Mouse (Mus musculus) MEL (cell line): Measurements from ENCODE around the gene Parm1. TPM values are rescaled to one million over a fixed set of nuclear protein-coding genes. Genes with fewer than 3 reads are reported as not detected.

ENCODE experiments used
- DNase-seq: peaks from one replicate; pipeline ENCODE4 v3.0.0; 2011; ENCODE audit warnings: low read depth, low spot score
- H3K27ac ChIP-seq: 2 replicates; pipeline ENCODE4 v1.5.1; 2012; ENCODE audit warnings: low read depth, mild to moderate bottlenecking, control low read depth, low read length, moderate library complexity; ENCODE audit not compliant: control insufficient read depth
- H3K27me3 ChIP-seq, 2 experiments: fragments of 150-350 bp in 1 of 2; sonication (generic) in 1 of 2; 2 replicates each; pipeline ENCODE4 v1.6.1; 2012; ENCODE audit warnings: low read length in 2 of 2, mild to moderate bottlenecking in 2 of 2, improper control_type of control experiment in 1 of 2, moderate library complexity in 1 of 2; ENCODE audit not compliant: insufficient read depth in 2 of 2, control insufficient read depth in 1 of 2
- H3K36me3 ChIP-seq, 2 experiments: 2 replicates each; pipeline ENCODE4 v1.6.1; 2012 to 2014; ENCODE audit warnings: low read length in 2 of 2, improper control_type of control experiment in 1 of 2, inconsistent platforms in 1 of 2, mild to moderate bottlenecking in 1 of 2; ENCODE audit not compliant: insufficient read depth in 2 of 2, control insufficient read depth in 1 of 2
- H3K4me1 ChIP-seq, 2 experiments: fragments of 150-350 bp in 1 of 2; sonication (generic) in 1 of 2; 2 replicates each; pipeline ENCODE4 v1.6.1; 2012; ENCODE audit warnings: low read length in 2 of 2, improper control_type of control experiment in 1 of 2, mild to moderate bottlenecking in 1 of 2; ENCODE audit not compliant: insufficient read depth in 2 of 2, control insufficient read depth in 1 of 2
- H3K4me3 ChIP-seq, 2 experiments: fragments of 150-350 bp in 1 of 2; sonication (generic) in 1 of 2; 2 replicates each; pipeline ENCODE4 v1.5.1; 2012; ENCODE audit warnings: low read depth in 2 of 2, low read length in 2 of 2, mild to moderate bottlenecking in 2 of 2, moderate library complexity in 2 of 2, control low read depth in 1 of 2, improper control_type of control experiment in 1 of 2; ENCODE audit not compliant: control insufficient read depth in 1 of 2, insufficient read depth in 1 of 2
- H3K79me2 ChIP-seq: 2 replicates; pipeline ENCODE4 v1.6.1; 2012; ENCODE audit warnings: mild to moderate bottlenecking, low read length, moderate library complexity; ENCODE audit not compliant: control insufficient read depth, poor library complexity, insufficient read depth
- H3K9ac ChIP-seq: 2 replicates; pipeline ENCODE4 v1.6.1; 2012; ENCODE audit warnings: low read depth, mild to moderate bottlenecking, control low read depth, low read length, moderate library complexity; ENCODE audit not compliant: control insufficient read depth, poor library complexity, severe bottlenecking
- H3K9me3 ChIP-seq: fragments of 150-350 bp; sonication (generic); replicated peaks from 2 replicates; pipeline ENCODE4 v1.6.1; 2012; ENCODE audit warnings: mild to moderate bottlenecking, low read length, improper control_type of control experiment, moderate library complexity; ENCODE audit not compliant: insufficient read depth
- BHLHE40 ChIP-seq: IDR thresholded peaks from 2 replicates; pipeline ENCODE4 v1.6.1; 2012; ENCODE audit warnings: low read depth, mild to moderate bottlenecking, inconsistent platforms, low read length, improper control_type of control experiment, borderline replicate concordance
- CHD1 ChIP-seq: IDR thresholded peaks from 2 replicates; pipeline ENCODE4 v1.6.1; 2012; ENCODE audit warnings: low read depth, mild to moderate bottlenecking, inconsistent platforms, low read length, improper control_type of control experiment
- CHD2 ChIP-seq: IDR thresholded peaks from 2 replicates; pipeline ENCODE4 v1.6.1; 2011; ENCODE audit warnings: low read length, improper control_type of control experiment
- CTCF ChIP-seq, 3 experiments: IDR thresholded peaks in 2 of 3; conservative IDR thresholded peaks in 1 of 3; 2 replicates each; pipeline ENCODE4 v1.5.1; 2011 to 2012; ENCODE audit warnings: low read length in 3 of 3, low read depth in 2 of 3, mild to moderate bottlenecking in 2 of 3, improper control_type of control experiment in 1 of 3, inconsistent platforms in 1 of 3, mixed read lengths in 1 of 3, moderate library complexity in 1 of 3; ENCODE audit not compliant: control insufficient read depth in 1 of 3, insufficient read depth in 1 of 3, poor library complexity in 1 of 3, severe bottlenecking in 1 of 3
- E2F4 ChIP-seq: IDR thresholded peaks from 2 replicates; pipeline ENCODE4 v1.6.1; 2011; ENCODE audit warnings: low read depth, low read length, improper control_type of control experiment, borderline replicate concordance
- ELF1 ChIP-seq: IDR thresholded peaks from 2 replicates; pipeline ENCODE4 v1.6.1; 2014; ENCODE audit warnings: low read depth, mild to moderate bottlenecking, inconsistent platforms, low read length, improper control_type of control experiment, moderate library complexity
- EP300 ChIP-seq, 2 experiments: IDR thresholded peaks; 2 replicates each; pipeline ENCODE4 v1.6.1; 2011; ENCODE audit warnings: improper control_type of control experiment in 2 of 2, low read length in 2 of 2, low read depth in 1 of 2, mild to moderate bottlenecking in 1 of 2
- ETS1 ChIP-seq: IDR thresholded peaks from 2 replicates; pipeline ENCODE4 v1.6.1; 2012; ENCODE audit warnings: low read depth, mild to moderate bottlenecking, inconsistent platforms, low read length, improper control_type of control experiment, moderate library complexity
- GABPA ChIP-seq: IDR thresholded peaks from 2 replicates; pipeline ENCODE4 v1.6.1; 2012; ENCODE audit warnings: low read depth, mild to moderate bottlenecking, inconsistent platforms, low read length, improper control_type of control experiment, moderate library complexity
- HCFC1 ChIP-seq: IDR thresholded peaks from 2 replicates; pipeline ENCODE4 v1.6.1; 2012; ENCODE audit warnings: low read depth, mild to moderate bottlenecking, inconsistent platforms, low read length, improper control_type of control experiment, moderate library complexity
- JUND ChIP-seq: IDR thresholded peaks from 2 replicates; pipeline ENCODE4 v1.6.1; 2011; ENCODE audit warnings: low read depth, mild to moderate bottlenecking, improper control_type of control experiment, low read length
- MAZ ChIP-seq: IDR thresholded peaks from 2 replicates; pipeline ENCODE4 v1.6.1; 2012; ENCODE audit warnings: low read depth, mild to moderate bottlenecking, inconsistent platforms, low read length, improper control_type of control experiment
- MEF2A ChIP-seq: IDR thresholded peaks from 2 replicates; pipeline ENCODE4 v1.6.1; 2014; ENCODE audit warnings: low read depth, mild to moderate bottlenecking, inconsistent platforms, low read length, improper control_type of control experiment; ENCODE audit not compliant: poor library complexity, insufficient replicate concordance, severe bottlenecking; ENCODE audit errors: extremely low read depth
- MYB ChIP-seq: IDR thresholded peaks from 2 replicates; pipeline ENCODE4 v1.6.1; 2011; ENCODE audit warnings: mild to moderate bottlenecking, low read depth, low read length, improper control_type of control experiment
- MYC ChIP-seq: IDR thresholded peaks from 2 replicates; pipeline ENCODE4 v1.6.1; 2011; ENCODE audit warnings: low read depth, mild to moderate bottlenecking, low read length, improper control_type of control experiment, moderate library complexity
- NELFE ChIP-seq: IDR thresholded peaks from 2 replicates; pipeline ENCODE4 v1.6.1; 2011; ENCODE audit warnings: low read depth, low read length, improper control_type of control experiment
- NRF1 ChIP-seq: IDR thresholded peaks from 2 replicates; pipeline ENCODE4 v1.6.1; 2014; ENCODE audit warnings: low read depth, mild to moderate bottlenecking, inconsistent platforms, low read length, improper control_type of control experiment, moderate library complexity; ENCODE audit not compliant: poor library complexity, insufficient read depth, severe bottlenecking
- POLR2A ChIP-seq, 2 experiments: IDR thresholded peaks; 2 replicates each; pipeline ENCODE4 v1.6.1; 2011 to 2012; ENCODE audit warnings: low read length in 2 of 2, mild to moderate bottlenecking in 2 of 2, control low read depth in 1 of 2, improper control_type of control experiment in 1 of 2, low read depth in 1 of 2, moderate library complexity in 1 of 2; ENCODE audit not compliant: control insufficient read depth in 1 of 2, insufficient read depth in 1 of 2, poor library complexity in 1 of 2
- POLR2AphosphoS2 ChIP-seq: IDR thresholded peaks from 2 replicates; pipeline ENCODE4 v1.6.1; 2011; ENCODE audit warnings: low read length, improper control_type of control experiment
- POLR2AphosphoS5 ChIP-seq: IDR thresholded peaks from 2 replicates; pipeline ENCODE4 v1.6.1; 2012; ENCODE audit warnings: low read depth, borderline replicate concordance, mild to moderate bottlenecking, inconsistent platforms, low read length, moderate library complexity, mixed read lengths
- RAD21 ChIP-seq: IDR thresholded peaks from 2 replicates; pipeline ENCODE4 v1.6.1; 2011; ENCODE audit warnings: mild to moderate bottlenecking, low read depth, low read length, improper control_type of control experiment
- RCOR1 ChIP-seq: IDR thresholded peaks from 2 replicates; pipeline ENCODE4 v1.6.1; 2012; ENCODE audit warnings: low read depth, mild to moderate bottlenecking, inconsistent platforms, low read length, improper control_type of control experiment
- SIN3A ChIP-seq: IDR thresholded peaks from 2 replicates; pipeline ENCODE4 v1.6.1; 2012; ENCODE audit warnings: low read length, improper control_type of control experiment, inconsistent platforms
- SMC3 ChIP-seq: IDR thresholded peaks from 2 replicates; pipeline ENCODE4 v1.6.1; 2011; ENCODE audit warnings: low read depth, low read length, improper control_type of control experiment
- TAL1 ChIP-seq: IDR thresholded peaks from 2 replicates; pipeline ENCODE4 v1.6.1; 2012; ENCODE audit warnings: mild to moderate bottlenecking, inconsistent platforms, low read length, moderate library complexity, mixed read lengths
- TBP ChIP-seq: IDR thresholded peaks from 2 replicates; pipeline ENCODE4 v1.8.0; 2011; ENCODE audit warnings: low read depth, low read length, improper control_type of control experiment
- TCF12 ChIP-seq: IDR thresholded peaks from 2 replicates; pipeline ENCODE4 v1.6.1; 2014; ENCODE audit warnings: low read depth, mild to moderate bottlenecking, inconsistent platforms, low read length, improper control_type of control experiment, moderate library complexity
- USF2 ChIP-seq, 2 experiments: IDR thresholded peaks; 2 replicates each; pipeline ENCODE4 v1.6.1; 2011 to 2012; ENCODE audit warnings: improper control_type of control experiment in 2 of 2, low read length in 2 of 2, borderline replicate concordance in 1 of 2, inconsistent platforms in 1 of 2, low read depth in 1 of 2, mild to moderate bottlenecking in 1 of 2; ENCODE audit not compliant: insufficient read depth in 1 of 2
- ZC3H11A ChIP-seq: IDR thresholded peaks from 2 replicates; pipeline ENCODE4 v1.6.1; 2012; ENCODE audit warnings: low read depth, mild to moderate bottlenecking, inconsistent platforms, low read length, improper control_type of control experiment
- ZMIZ1 ChIP-seq: IDR thresholded peaks from 2 replicates; pipeline ENCODE4 v1.6.1; 2012; ENCODE audit warnings: low read depth, mild to moderate bottlenecking, inconsistent platforms, low read length, improper control_type of control experiment, moderate library complexity
- ZNF384 ChIP-seq: IDR thresholded peaks from 2 replicates; pipeline ENCODE4 v1.6.1; 2012; ENCODE audit warnings: low read depth, mild to moderate bottlenecking, inconsistent platforms, low read length, improper control_type of control experiment
- polyA plus RNA-seq, 2 experiments: library from polyadenylated mRNA; stranded (reverse) in 1 of 2; unstranded in 1 of 2; fragments of >175 nt in 1 of 2; fragments of >200 nt in 1 of 2; gene quantifications; 2 replicates each; pipeline versions ENCODE4 v1.2.1 to v1.2.4; 2012; ENCODE audit warnings: low replicate concordance in 2 of 2, low read depth in 1 of 2; ENCODE audit not compliant: insufficient read length in 2 of 2, insufficient read depth in 1 of 2, missing spikeins in 1 of 2
- total RNA-seq: library from RNA; depleted of rRNA; stranded (reverse); fragments of 300-350 nt; gene quantifications from 2 replicates; pipeline ENCODE4 v1.2.3, GENCODE M21; 2012; rRNA removed

Gene Parm1
- total RNA-seq: 18.5 and 19.1 TPM in 2 replicates
- polyA plus RNA-seq: 10 to 100 TPM; 41.0 to 76.1 TPM

DNA sequence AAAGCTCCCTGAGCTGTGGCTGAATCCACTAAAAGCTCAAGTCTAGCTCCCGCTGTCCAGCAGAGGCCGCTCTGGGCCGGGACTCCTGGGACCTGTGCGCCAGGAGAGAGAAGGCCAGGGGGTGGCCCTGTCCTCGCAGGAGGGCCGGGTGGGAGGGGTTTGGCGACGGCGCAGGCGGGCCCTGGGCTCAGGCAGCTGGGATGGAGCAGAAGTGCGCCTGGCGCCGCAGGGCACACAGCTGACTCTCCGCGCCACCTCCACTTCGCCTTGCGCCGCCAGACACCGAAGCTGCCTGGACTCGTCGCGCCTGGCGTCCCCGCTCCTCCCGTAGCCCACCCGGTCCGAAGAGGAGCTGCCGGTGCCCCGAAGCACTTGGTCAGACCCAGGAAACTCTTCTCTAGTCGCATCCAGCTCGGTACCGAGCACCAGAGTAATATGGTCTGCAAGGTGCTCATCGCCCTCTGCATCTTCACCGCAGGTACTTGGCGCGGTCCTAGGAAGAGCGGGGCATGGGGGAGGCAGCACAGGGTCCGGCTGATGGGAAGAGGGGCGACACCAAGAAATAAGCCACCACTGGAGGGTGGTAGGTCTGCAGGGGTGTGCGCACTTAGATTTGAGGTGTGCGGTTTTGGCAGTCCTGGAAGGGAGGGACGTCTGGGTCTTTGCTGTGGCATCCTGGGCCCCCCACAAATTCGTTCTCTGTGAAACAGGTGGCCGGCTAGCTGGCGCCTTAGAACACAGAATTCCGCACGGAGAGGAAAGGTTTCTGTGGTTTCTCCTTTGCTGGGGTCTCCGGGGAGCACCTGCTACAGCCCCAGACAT lies at the start of gene Parm1:
Gene Parm1 (plus strand): TSS at position 136 of the 822 bp plus-strand sequence.
- Histone ChIP-seq H3K27me3 (no peaks in the 10 kb centered on the region), H3K27ac (peak within 1 kb of the TSS; percentile 68), H3K9me3 (no peaks in the 10 kb centered on the region), H3K4me1 (peaks cover 0 to 8% of the 10 kb centered on the region in 2 experiments; a peak in 1 of 4 replicates), H3K9ac (peak within 1 kb of the TSS; percentile 86), H3K79me2 (peaks cover 41% of the 10 kb centered on the region), H3K4me3 (peak within 1 kb of the TSS; percentile 61 to 88), H3K36me3 (peaks cover 0 to 17% of the 10 kb centered on the region in 2 experiments; a peak in 2 of 4 replicates)
- DNase-seq: peak; percentile 95
- TF ChIP-seq USF2 (IDR thresholded peaks at IDR 0.05; ENCODE audit: borderline replicate concordance in 1 of 2, insufficient read depth in 1 of 2, low read depth in 1 of 2, low read length in 2 of 2): no peak
- peak; percentile 58 for TF ChIP-seq NRF1
- TF ChIP-seq E2F4: no peak
- no peak for TF ChIP-seq MEF2A
- TF ChIP-seq HCFC1: 0 out of 2 replicates have a peak, but pooled peaks have one; percentile 16
- no peak for TF ChIP-seq POLR2AphosphoS5
- TF ChIP-seq TAL1: no peak
- peak; percentile 93 for TF ChIP-seq ZC3H11A
- no peak for TF ChIP-seq JUND
- TF ChIP-seq RCOR1: no peak
- TF ChIP-seq POLR2A (IDR thresholded peaks at IDR 0.05; ENCODE audit: control insufficient read depth in 1 of 2, insufficient read depth in 1 of 2, low read depth in 1 of 2, low read length in 2 of 2, poor library complexity in 1 of 2): peak; percentile 41 to 82; a peak in 1 of 4 replicates
- TF ChIP-seq MYC: no peak
- TF ChIP-seq BHLHE40: 0 out of 2 replicates have a peak, but pooled peaks have one; percentile 4
- TF ChIP-seq ZMIZ1: peak; percentile 87
- peak; percentile 24; the same call in 1 of the 2 replicates for TF ChIP-seq ELF1
- TF ChIP-seq NELFE: peak; percentile 73
- TF ChIP-seq TCF12: peak; percentile 78
- TF ChIP-seq GABPA: no peak
- TF ChIP-seq CTCF (IDR thresholded peaks at IDR 0.05 in 2 of 3, conservative IDR thresholded peaks at IDR 0.05 in 1 of 3; ENCODE audit: control insufficient read depth in 1 of 3, insufficient read depth in 1 of 3, low read depth in 2 of 3, low read length in 3 of 3, poor library complexity in 1 of 3, severe bottlenecking in 1 of 3): peak; percentile 43 to 98 (median 95); a peak in 5 of 6 replicates
- no peak for TF ChIP-seq ZNF384
- peak; percentile 97 for TF ChIP-seq SMC3
- no peak for TF ChIP-seq CHD2
- 0 out of 2 replicates have a peak, but pooled peaks have one; percentile 45 for TF ChIP-seq TBP
- TF ChIP-seq POLR2AphosphoS2: no peak
- TF ChIP-seq ETS1: peak; percentile 72
- TF ChIP-seq CHD1: 0 out of 2 replicates have a peak, but pooled peaks have one; percentile 26
- peak; percentile 51 for TF ChIP-seq SIN3A
- TF ChIP-seq RAD21: peak; percentile 94
- TF ChIP-seq MAZ: peak; percentile 71; the same call in 1 of the 2 replicates
- no peak for TF ChIP-seq MYB
- 0 out of 4 replicates have a peak, but pooled peaks of 1 of the 2 experiments have one; percentile 25 for TF ChIP-seq EP300 (IDR thresholded peaks at IDR 0.05; ENCODE audit: low read depth in 1 of 2, low read length in 2 of 2)
